Mouse (Mus musculus): Measurements from ENCODE around the gene Rab11fip3.

- TF ChIP-seq TAL1 (conservative IDR thresholded peaks at IDR 0.05; ENCODE audit: low read depth, low read length) = no peak
- TF ChIP-seq POLR2AphosphoS5 (IDR thresholded peaks at IDR 0.05; ENCODE audit: insufficient replicate concordance, low read depth, low read length) = no peak
- TF ChIP-seq CTCF (IDR thresholded peaks at IDR 0.05; ENCODE audit: low read depth, low read length) = no peak
- no peak for TF ChIP-seq GATA1 (IDR thresholded peaks at IDR 0.05; ENCODE audit: borderline replicate concordance, low read length)
- TF ChIP-seq GATA2 (IDR thresholded peaks at IDR 0.05; ENCODE audit: borderline replicate concordance, low read depth, low read length) = no peak
Measured at GRCm38 (mm10) chr17:26007646-26008045, 61.7 kb downstream of the Rab11fip3 start.
